Mouse (Mus musculus) kidney, adult 2 months (tissue): ENCODE results near the gene Wdfy4. TPM values are rescaled to one million over a fixed set of nuclear protein-coding genes. Genes with fewer than 3 reads are reported as not detected.

Experiments
- DNase-seq: peaks from one replicate; pipeline ENCODE4 v3.0.0; 2021
- H3K27ac ChIP-seq: fragments of 200-500 bp; 2 replicates; pipeline ENCODE4 v1.5.1; 2012; ENCODE audit warnings: low read depth, low read length, control low read depth, inconsistent platforms; ENCODE audit not compliant: insufficient read depth
- H3K27me3 ChIP-seq: fragments of 200-500 bp; replicated peaks from 2 replicates; pipeline ENCODE4 v1.6.1; 2012; ENCODE audit warnings: mild to moderate bottlenecking, moderate library complexity, low read length, inconsistent platforms; ENCODE audit not compliant: control insufficient read depth, insufficient read depth
- H3K36me3 ChIP-seq: fragments of 200-500 bp; 2 replicates; pipeline ENCODE4 v1.6.1; 2012; ENCODE audit warnings: mild to moderate bottlenecking, moderate library complexity, low read length, inconsistent platforms; ENCODE audit not compliant: control insufficient read depth, insufficient read depth
- H3K4me1 ChIP-seq: fragments of 200-500 bp; 2 replicates; pipeline ENCODE4 v1.6.1; 2011; ENCODE audit warnings: low read length; ENCODE audit not compliant: control insufficient read depth, insufficient read depth
- H3K4me3 ChIP-seq: fragments of 200-500 bp; 2 replicates; pipeline ENCODE4 v1.5.1; 2011; ENCODE audit warnings: mild to moderate bottlenecking, low read depth, low read length, control low read depth; ENCODE audit not compliant: insufficient read depth
- CTCF ChIP-seq: fragments of 200-500 bp; conservative IDR thresholded peaks from 2 replicates; pipeline ENCODE4 v1.5.1; 2011; ENCODE audit warnings: low read depth, mild to moderate bottlenecking, control low read depth, low read length, moderate library complexity, mixed read lengths; ENCODE audit not compliant: insufficient read depth, insufficient read length
- POLR2A ChIP-seq: fragments of 200-500 bp; IDR thresholded peaks from one replicate; pipeline ENCODE4 v1.6.1; 2011; ENCODE audit warnings: low read depth, low read length, control low read depth
- WGBS: fragments of 180-500 bp; shearing (Covaris S2); methylation state at CpG from one replicate; pipeline ENCODE4 v1.1.7; 2018; 5-methylcytosine and 5-hydroxymethylcytosine counted together
- polyA plus RNA-seq: library from polyadenylated mRNA; depleted of rRNA; stranded (reverse); fragments of >200 nt; gene quantifications from 2 replicates; pipeline ENCODE4 v1.2.3, GENCODE M21; 2012

Wdfy4 gene
- polyA plus RNA-seq, 1 experiment, result 4.1 TPM

- H3K27ac ChIP-seq, result no peak overlapping the region
- H3K36me3 ChIP-seq, result no peaks in the 10 kb centered on the region
- no peaks in the 10 kb centered on the region for H3K4me1 ChIP-seq
- H3K27me3 ChIP-seq, result no peaks in the 10 kb centered on the region
- WGBS, result 33% methylated on average over 24 of the region's 24 CpGs
- no peak overlapping the region for H3K4me3 ChIP-seq
- DNase-seq, result no peak
- TF ChIP-seq CTCF (peak; percentile 46), POLR2A (no peak)
These were observed 20.1 kb upstream of the Wdfy4 start for GRCm38 (mm10) chr14:33205280-33205965.

- Histone ChIP-seq H3K36me3 (no peaks in the 10 kb centered on the region), H3K27ac (no peak overlapping the region), H3K4me1 (no peaks in the 10 kb centered on the region), H3K4me3 (no peak overlapping the region), H3K27me3 (no peaks in the 10 kb centered on the region)
- no peak for DNase-seq
- 89% methylated on average over 14 of the region's 14 CpGs for WGBS
- TF ChIP-seq POLR2A, result no peak
- no peak for TF ChIP-seq CTCF
These were observed 18.5 kb upstream of the Wdfy4 start for GRCm38 (mm10) chr14:33203777-33204176.

- H3K36me3 ChIP-seq, result no peaks in the 10 kb centered on the region
- no peak overlapping the region for H3K4me3 ChIP-seq
- no peak for TF ChIP-seq CTCF
- TF ChIP-seq POLR2A, result no peak
- WGBS, result 77% methylated on average over 6 of the region's 6 CpGs
- no peak for DNase-seq
- H3K4me1 ChIP-seq, result no peaks in the 10 kb centered on the region
- H3K27ac ChIP-seq, result no peak overlapping the region
- no peaks in the 10 kb centered on the region for H3K27me3 ChIP-seq
These were observed 17.6 kb upstream of the Wdfy4 start for GRCm38 (mm10) chr14:33202885-33203284.

DNA sequence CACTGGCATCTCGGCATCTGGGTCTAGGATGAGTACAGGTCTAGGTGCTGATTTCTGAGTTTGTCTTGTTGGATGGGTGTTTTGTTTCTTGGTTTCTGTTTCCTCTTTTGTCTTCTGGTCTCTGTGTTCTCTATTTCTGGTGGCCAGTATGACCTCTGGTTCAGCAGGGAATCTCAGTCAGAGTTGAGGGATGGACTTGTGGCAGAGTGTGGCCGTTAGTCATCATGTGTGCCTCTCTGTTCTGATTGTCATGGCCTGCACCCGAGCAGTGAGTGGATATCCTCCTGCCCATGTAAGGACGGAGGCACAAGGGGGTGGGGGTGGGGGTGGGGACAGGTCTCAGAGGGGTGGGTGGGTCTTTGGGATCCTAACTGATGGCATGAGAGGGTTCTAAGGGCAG is 16.9 kb upstream of the Wdfy4 start:
- Histone ChIP-seq H3K27ac (no peak overlapping the region), H3K36me3 (no peaks in the 10 kb centered on the region), H3K4me1 (no peaks in the 10 kb centered on the region), H3K4me3 (no peak overlapping the region), H3K27me3 (no peaks in the 10 kb centered on the region)
- WGBS, result 66% methylated on average over 4 of the region's 4 CpGs
- TF ChIP-seq CTCF (no peak), POLR2A (no peak)
- DNase-seq, result no peak

GRCm38 (mm10) chr14:33194241-33194640 is 8.9 kb upstream of the Wdfy4 start:
- no peaks in the 10 kb centered on the region for H3K4me1 ChIP-seq
- no peaks in the 10 kb centered on the region for H3K36me3 ChIP-seq
- H3K4me3 ChIP-seq, result no peak overlapping the region
- no peaks in the 10 kb centered on the region for H3K27me3 ChIP-seq
- WGBS, result 71% methylated on average over 3 of the region's 3 CpGs
- TF ChIP-seq POLR2A (no peak), CTCF (no peak)
- no peak for DNase-seq
- no peak overlapping the region for H3K27ac ChIP-seq

DNA sequence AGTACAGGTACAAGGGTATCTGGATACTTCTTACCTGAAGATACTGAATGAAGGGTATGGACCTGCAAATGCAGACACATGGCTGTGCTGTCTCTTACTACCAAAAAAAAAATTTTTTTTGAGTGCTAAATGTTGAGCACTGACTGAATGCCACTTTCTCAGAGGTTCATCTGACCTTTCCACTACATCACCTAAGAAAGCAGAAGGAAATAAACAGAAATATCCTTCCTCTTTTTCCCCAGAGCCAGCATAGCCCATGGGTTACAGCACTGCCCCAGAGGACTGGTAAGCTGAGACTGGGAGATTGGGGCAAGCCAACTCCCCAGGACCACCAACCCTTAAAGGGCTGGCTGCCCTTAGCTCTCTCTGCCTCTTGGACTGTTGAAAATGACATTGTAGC is 8.5 kb upstream of the Wdfy4 start:
- Histone ChIP-seq H3K36me3 (no peaks in the 10 kb centered on the region), H3K27ac (no peak overlapping the region), H3K27me3 (no peaks in the 10 kb centered on the region), H3K4me3 (no peak overlapping the region), H3K4me1 (no peaks in the 10 kb centered on the region)
- DNase-seq, result no peak
- no peak for TF ChIP-seq CTCF
- no peak for TF ChIP-seq POLR2A

DNA sequence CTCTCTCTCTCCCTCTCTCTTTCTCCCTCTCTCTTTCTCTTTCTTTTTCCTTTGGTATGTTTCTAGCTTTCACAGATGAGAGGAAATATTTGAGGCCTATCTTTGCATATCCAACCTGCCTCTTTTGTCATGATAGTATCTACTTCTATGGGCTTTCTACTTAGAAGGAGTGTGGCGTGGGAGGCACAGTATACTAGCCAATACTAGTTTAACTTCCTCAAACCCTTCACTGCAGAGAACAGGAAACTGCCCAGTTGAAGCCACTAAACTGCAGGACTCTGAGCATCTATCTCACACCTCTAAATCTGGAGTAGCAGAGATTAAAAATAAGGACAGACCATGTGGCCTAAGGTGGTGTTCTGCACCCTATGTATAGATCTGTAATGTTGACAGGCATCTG is 5.3 kb upstream of the Wdfy4 start:
- Histone ChIP-seq H3K36me3 (no peaks in the 10 kb centered on the region), H3K27ac (no peak overlapping the region), H3K27me3 (no peaks in the 10 kb centered on the region), H3K4me1 (no peaks in the 10 kb centered on the region), H3K4me3 (no peak overlapping the region)
- WGBS, result 78% methylated on average over 1 of the region's 1 CpGs
- no peak for DNase-seq
- TF ChIP-seq POLR2A (no peak), CTCF (no peak)
